Mouse (Mus musculus) cortical plate, adult 2 months (tissue): ENCODE data around the gene Grip1.

Source experiments
- CTCF ChIP-seq: fragments of 200-500 bp; IDR thresholded peaks from 2 replicates; pipeline ENCODE4 v1.5.1; 2011; ENCODE audit warnings: mild to moderate bottlenecking, control low read depth, low read length; ENCODE audit not compliant: insufficient read depth; ENCODE audit errors: extremely low read depth
- POLR2A ChIP-seq: fragments of 200-500 bp; IDR thresholded peaks from 2 replicates; pipeline ENCODE4 v1.6.1; 2011; ENCODE audit warnings: mild to moderate bottlenecking, low read length, control low read depth; ENCODE audit not compliant: insufficient read depth; ENCODE audit errors: extremely low read depth

GRCm38 (mm10) chr10:120031316-120031715 lies 577.7 kb downstream of the Grip1 start:
- TF ChIP-seq CTCF (no peak), POLR2A (no peak)
